Mouse (Mus musculus): Measurements from ENCODE around the gene Ddx19b.
"Not testable (repeated sequence)": the region's sequence is repeated elsewhere in the genome, so short reads cannot be mapped to it uniquely, and the experiment has no call there.

Gene Ddx19b

DNA sequence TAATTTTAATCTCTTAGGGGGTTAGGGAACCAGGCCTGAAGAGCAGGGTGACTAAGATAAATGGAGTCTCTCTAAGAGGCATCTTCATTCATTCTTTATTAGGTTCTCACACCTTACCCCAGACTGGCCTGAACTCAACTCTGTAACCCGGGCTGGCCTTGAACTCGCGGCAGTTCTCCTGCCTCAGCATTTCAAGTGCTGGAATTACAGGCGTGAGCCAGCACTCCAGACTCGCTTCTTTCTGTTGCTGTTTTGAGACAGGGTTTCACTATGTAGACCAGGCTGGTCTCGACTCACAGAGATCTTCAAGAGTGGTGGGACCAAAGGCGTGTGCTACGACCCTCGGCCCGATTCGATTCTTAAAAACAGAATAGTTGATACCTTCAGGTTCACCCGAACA, 2.7 kb upstream of the Ddx19b start:
- peak; percentile 59 for DNase-seq (ENCODE audit: low read depth, low spot score)

- peak; percentile 100 for DNase-seq (ENCODE audit: low read depth, low spot score)
Observed at GRCm38 (mm10) chr8:111033482-111034215, 2.1 kb upstream of the Ddx19b start.

DNA sequence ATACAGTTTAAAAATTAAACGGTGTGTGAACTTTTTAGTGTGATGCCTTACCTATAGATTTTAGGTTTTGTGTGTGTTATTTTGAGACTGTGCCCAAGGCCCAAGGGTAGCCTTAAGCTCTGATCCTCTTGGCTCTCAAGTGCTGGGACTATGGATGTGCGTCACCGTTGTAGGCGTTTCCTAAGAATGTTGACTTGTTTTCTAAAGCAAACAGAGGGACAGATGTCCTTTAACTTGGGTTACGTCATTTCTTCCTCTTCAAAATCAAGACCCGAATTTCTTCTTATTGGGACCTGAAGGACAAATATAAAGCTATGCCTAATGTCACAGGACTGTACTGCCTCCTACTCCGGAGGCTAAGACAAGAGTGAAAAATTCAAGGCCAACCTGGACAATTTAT, 1.4 kb upstream of the Ddx19b start, which contains the start of gene Aars:
Gene Aars (plus strand): TSS at position 229 of the 400 bp plus-strand sequence.
- no peak for DNase-seq (ENCODE audit: low read depth, low spot score)

- no peak for DNase-seq (ENCODE audit: low read depth, low spot score)
Observed at GRCm38 (mm10) chr8:111030045-111030444, 1.5 kb downstream of the Ddx19b start.

DNA sequence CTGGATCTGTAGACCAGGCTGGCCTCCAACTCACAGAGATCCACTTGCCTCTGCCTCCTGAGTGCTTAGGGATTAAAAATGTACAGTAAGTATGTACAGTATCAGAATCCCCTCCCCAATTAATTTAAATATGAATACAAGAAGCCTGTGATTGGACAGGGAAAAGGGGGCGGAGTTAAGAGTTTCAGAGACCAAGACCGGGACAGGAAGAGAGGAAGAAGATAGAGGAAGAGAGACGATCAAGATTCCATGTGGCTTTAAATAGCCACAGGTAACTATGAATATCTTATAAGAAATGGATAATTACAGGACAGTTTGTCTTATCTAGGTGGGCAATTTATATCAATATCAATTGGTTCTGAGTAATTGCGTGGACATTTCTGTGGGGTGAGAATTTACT, 2.0 kb downstream of the Ddx19b start:
- peak; percentile 70 for DNase-seq (ENCODE audit: low read depth, low spot score)

DNA sequence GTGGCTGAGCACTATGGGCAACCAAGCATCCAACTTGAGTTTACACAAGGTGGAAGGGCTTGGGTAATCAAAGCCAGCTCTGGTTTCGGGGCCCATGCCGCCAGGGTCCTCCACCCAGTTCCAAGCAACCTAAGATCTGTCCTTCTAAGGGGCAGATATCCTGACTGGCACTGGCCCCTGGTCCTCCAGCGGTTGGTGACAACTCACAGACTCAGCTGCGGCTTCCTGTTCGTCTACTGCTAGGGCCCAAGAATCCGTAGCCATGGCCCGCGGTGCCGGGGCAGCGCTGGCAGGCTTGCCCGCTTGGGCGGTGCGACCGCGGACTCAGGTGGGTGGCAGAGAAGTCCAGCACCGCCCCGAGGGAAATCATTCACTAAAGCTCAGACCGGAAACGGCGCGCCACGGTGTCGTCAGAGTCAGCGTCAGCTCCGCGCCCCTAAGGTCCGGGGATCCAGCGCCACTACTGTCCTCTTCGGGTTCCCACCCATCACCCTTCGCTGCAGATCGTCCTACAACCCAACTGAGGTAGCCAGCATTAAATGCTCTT, 4.1 kb downstream of the Ddx19b start:
- DNase-seq (ENCODE audit: low read depth, low spot score) = peak; percentile 87

- not testable (repeated sequence) for DNase-seq (ENCODE audit: low read depth, low spot score)
Observed at GRCm38 (mm10) chr8:111026609-111027008, 4.9 kb downstream of the Ddx19b start.

GRCm38 (mm10) chr8:111010230-111010991, 21.1 kb downstream of the Ddx19b start:
- not testable (repeated sequence) for DNase-seq (ENCODE audit: low read depth, low spot score)

DNA sequence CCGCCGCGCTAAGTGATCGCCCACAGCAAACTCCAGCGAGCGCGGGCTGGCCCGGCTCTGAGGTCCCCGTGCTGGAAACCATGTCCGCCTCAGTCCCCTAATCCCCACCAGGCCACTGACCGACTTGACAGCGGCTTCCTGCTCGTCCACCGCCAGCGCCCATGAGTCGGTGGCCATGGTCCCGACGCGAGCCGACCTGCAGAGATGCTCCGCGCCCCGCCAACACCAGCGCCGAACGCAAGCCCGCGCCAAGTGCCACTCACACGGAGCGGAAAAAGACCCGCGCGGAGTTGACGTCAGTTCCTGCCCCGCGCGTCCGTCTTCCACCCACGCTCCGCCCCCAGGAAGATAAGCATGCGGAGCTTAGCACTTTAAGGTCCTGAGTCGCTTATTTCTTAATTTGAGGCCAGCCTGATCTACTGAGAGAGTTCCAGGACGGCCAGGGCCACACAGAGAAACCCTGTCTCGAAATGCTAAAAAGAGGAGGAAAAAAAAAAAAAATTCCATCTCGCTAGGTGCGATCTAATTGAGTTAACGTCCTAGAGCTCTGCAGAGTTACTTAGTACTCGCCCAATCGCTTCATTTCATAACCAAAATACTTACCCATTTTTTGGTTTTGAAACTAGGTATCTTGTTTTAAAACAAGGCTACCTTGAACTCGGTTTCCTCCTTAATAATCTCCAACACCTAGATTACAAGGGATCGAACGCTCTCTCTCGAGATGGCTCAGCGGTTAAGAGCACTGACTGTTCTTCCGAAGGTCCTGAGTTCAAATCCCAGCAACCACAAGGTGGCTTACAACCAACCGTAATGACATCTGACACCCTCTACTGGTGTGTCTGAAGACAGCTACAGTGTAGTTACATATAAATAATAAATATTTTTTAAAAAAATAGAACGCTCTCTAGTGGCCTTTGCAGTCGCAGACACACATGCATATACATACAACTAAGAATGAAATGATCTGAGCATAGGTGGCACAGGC, 33.7 kb downstream of the Ddx19b start, which contains the start of gene Ddx19a:
Gene Ddx19a (minus strand): TSS at position 254 of the 985 bp plus-strand sequence.
- peak; percentile 92 for DNase-seq (ENCODE audit: low read depth, low spot score)

DNA sequence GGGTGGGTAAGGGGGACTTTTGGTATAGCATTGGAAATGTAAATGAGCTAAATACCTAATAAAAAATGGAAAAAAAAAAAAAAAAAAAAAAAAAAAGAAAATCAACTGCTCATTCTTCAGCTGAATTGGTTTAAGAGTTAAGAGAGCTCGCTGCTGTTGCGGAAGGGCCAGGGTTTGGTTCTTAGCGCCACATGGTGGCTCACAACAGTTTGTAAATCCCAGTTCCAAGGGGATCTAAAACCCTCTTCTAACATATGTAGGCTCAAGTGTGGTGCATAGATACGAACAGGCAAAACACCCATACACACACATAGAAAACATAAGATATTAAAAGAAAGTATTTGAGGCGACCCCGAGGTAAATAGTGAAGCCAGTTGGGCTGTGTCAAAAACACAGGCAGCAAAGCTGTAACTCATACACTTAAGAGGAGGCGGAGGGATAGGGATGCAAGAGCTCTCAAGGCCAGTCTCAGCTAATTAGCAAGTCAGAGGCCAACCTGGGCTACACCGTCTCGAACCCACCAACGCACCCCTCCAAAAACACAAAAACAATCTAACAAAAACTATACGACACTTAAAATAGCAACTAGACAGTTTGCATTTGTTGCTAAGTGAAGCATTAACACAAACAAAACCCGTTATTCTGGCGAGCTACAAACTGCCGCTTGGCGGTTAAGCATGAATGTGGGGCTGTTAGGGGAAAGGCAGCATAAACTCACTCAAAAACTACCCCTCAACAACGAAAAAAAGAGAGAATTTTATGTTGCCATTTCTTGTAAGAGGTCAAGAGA, 34.7 kb downstream of the Ddx19b start:
- DNase-seq (ENCODE audit: low read depth, low spot score) = peak; percentile 33

DNA sequence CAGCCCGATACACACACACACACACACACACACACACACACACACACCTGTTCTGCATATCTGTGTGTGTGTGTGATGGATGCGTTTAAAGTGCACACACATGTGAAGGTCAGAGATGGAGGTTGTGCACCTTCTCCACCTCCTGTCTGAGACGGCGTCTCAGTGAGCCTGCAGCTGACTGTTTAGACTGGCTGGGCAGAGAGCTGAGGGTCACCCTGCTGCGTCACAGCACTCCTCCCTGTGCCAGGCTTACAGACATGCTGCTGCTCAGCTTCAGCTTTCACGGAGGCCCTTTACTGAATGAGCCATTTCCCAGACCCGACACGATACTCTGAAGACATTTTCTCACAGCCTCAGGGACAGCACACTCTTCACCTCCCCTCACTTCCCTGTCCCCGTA, 41.5 kb downstream of the Ddx19b start:
- no peak for DNase-seq (ENCODE audit: low read depth, low spot score)

- no peak for DNase-seq (ENCODE audit: low read depth, low spot score)
Observed at GRCm38 (mm10) chr8:110987805-110988744, 43.5 kb downstream of the Ddx19b start.

DNA sequence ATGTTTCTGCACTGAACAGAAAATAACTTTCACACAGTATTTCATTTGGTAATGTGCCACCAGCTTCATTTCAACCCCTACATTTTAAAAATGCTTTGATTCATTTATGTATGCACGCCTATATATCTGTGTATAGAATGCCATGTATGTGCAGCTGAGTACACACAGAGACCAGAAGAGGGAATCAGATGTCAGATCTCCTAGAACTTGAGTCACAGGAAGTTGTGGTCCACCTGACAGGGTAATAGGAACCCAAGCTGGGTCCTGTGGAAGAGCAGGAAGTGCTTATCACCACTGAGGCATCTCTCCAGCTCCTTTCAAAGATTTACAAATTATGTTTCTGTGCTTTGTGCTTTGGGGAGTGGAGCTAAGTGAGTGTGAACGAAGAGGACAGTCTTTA, 50.2 kb downstream of the Ddx19b start:
- peak; percentile 52 for DNase-seq (ENCODE audit: low read depth, low spot score)

GRCm38 (mm10) chr8:110977987-110978386, 53.6 kb downstream of the Ddx19b start:
- not testable (repeated sequence) for DNase-seq (ENCODE audit: low read depth, low spot score)

- DNase-seq (ENCODE audit: low read depth, low spot score) = not testable (repeated sequence)
Observed at GRCm38 (mm10) chr8:110976532-110976931, 55.0 kb downstream of the Ddx19b start.

GRCm38 (mm10) chr8:110969910-110970770, 61.4 kb downstream of the Ddx19b start:
- DNase-seq (ENCODE audit: low read depth, low spot score) = no peak

GRCm38 (mm10) chr8:110967326-110967725, 64.2 kb downstream of the Ddx19b start:
- no peak for DNase-seq (ENCODE audit: low read depth, low spot score)

DNA sequence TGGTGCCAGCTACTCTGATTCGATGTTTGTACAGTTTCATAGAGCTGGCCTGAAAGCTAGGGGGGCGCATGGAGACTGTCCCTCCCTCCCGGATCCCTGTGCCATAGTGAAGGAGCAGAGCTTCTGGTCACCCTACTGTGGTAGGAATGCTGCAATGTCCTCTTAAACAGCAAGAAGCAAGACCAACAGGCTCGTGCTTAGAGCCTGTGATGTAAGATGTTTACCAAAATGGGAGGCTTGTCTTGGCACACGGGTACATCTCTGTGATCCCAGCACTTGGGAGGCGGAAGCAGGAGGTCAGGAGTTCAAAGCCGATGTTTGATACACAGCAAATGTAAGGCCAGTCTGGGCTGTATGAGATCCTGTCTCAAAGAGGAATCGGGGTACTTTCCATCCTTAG, 65.0 kb downstream of the Ddx19b start:
- DNase-seq (ENCODE audit: low read depth, low spot score) = no peak
